Mouse (Mus musculus) small intestine, adult 2 months (tissue): ENCODE results near the gene Vps35l.

Source experiments
- CTCF ChIP-seq: fragments of 200-500 bp; IDR thresholded peaks from 2 replicates; pipeline ENCODE4 v1.5.1; 2012; ENCODE audit warnings: low read depth, mild to moderate bottlenecking, control low read depth, inconsistent platforms, low read length, moderate library complexity, mixed read lengths; ENCODE audit not compliant: insufficient replicate concordance, insufficient read length; ENCODE audit errors: extremely low read depth
- POLR2A ChIP-seq: fragments of 200-500 bp; IDR thresholded peaks from 2 replicates; pipeline ENCODE4 v1.6.1; 2012; ENCODE audit warnings: low read depth, mild to moderate bottlenecking, control low read depth, inconsistent platforms, low read length, moderate library complexity

DNA sequence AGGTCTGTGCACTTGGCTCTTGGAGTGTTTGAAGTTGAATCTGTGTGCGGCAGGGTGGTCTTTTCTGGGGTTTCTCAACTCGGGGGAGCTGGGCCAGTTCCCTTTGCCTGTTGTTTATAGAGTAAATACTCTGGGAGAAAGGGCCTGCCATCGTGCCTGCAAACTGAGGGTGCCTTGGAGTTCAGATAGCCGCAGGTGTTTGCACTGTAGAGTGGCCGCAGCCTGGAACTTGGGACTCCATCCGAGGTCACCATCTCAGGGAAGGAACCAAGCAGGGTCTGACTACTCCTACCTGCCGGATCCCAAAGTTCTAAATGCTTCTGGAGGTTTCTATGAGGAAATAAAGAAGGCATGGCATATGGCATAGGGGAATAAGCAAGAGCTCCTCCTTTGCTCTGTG, 15.7 kb downstream of the Vps35l start:
- TF ChIP-seq CTCF (no peak), POLR2A (no peak)
